Mouse (Mus musculus): Measurements from ENCODE around the gene Slc5a12. TPM values are rescaled to one million over a fixed set of nuclear protein-coding genes. Genes with fewer than 3 reads are reported as not detected.

The Slc5a12 gene
- not detected in 2 replicates for polyA plus RNA-seq (2015; fragmentation: Nextera tagmentation; extraction: Ambion mirVana)

- Histone ChIP-seq H3K4me2 (ENCODE audit: low read length) (no peak within 1 kb of the TSS), H3K27ac (ENCODE audit: low read length) (no peak within 1 kb of the TSS), H3K4me3 (ENCODE audit: low read depth, low read length) (no peak within 1 kb of the TSS), H3K36me3 (ENCODE audit: control insufficient read depth, insufficient read depth, low read length) (no peaks in the 10 kb centered on the region), H3K9me3 (replicated peaks; ENCODE audit: control insufficient read depth, low read length, poor library complexity, severe bottlenecking) (no peaks in the 10 kb centered on the region), H3K9ac (ENCODE audit: low read depth, low read length) (no peak within 1 kb of the TSS), H3K4me1 (ENCODE audit: control insufficient read depth, insufficient read depth, low read length) (no peaks in the 10 kb centered on the region), H3K27me3 (ENCODE audit: control insufficient read depth, insufficient read depth, low read depth, low read length) (no peaks in the 10 kb centered on the region)
- no peak for ATAC-seq
- WGBS: 76% methylated on average over 2 of the region's 2 CpGs
Measured at GRCm38 (mm10) chr2:110596932-110597331, at the start of gene Slc5a12. Gene Slc5a12, plus strand, starts transcription at chr2:110597298.

DNA sequence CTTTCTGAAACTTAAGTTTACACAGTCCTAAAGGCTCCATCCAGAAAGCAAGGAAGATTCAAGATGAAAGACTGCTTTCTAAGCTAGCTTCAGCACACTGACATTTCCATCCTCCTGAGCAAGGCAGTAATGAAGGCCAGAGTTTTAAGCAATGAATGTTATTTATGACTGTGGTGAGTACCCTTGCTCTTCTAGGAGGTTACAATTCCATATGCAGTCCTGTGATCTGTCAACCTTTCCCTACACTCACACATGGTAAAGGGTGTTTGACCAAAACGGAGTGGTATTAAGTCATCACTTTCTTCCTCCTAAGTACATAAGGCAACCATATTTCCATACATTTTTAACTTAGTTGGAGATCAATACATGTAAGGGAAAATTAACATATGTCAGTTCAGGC lies 41.0 kb upstream of the Slc5a12 start:
- Histone ChIP-seq H3K9ac (ENCODE audit: low read depth, low read length) (no peak overlapping the region), H3K27me3 (ENCODE audit: control insufficient read depth, insufficient read depth, low read depth, low read length) (no peaks in the 10 kb centered on the region), H3K4me3 (ENCODE audit: low read depth, low read length) (no peak overlapping the region), H3K4me1 (ENCODE audit: control insufficient read depth, insufficient read depth, low read length) (no peaks in the 10 kb centered on the region), H3K36me3 (ENCODE audit: control insufficient read depth, insufficient read depth, low read length) (no peaks in the 10 kb centered on the region), H3K4me2 (ENCODE audit: low read length) (no peak overlapping the region), H3K27ac (ENCODE audit: low read length) (no peak overlapping the region), H3K9me3 (replicated peaks; ENCODE audit: control insufficient read depth, low read length, poor library complexity, severe bottlenecking) (no peaks in the 10 kb centered on the region)
- 89% methylated on average over 1 of the region's 1 CpGs for WGBS
- ATAC-seq: no peak

- WGBS: 47% methylated on average over 2 of the region's 2 CpGs
- Histone ChIP-seq H3K9me3 (replicated peaks; ENCODE audit: control insufficient read depth, low read length, poor library complexity, severe bottlenecking) (no peaks in the 10 kb centered on the region), H3K4me2 (ENCODE audit: low read length) (no peak overlapping the region), H3K36me3 (ENCODE audit: control insufficient read depth, insufficient read depth, low read length) (no peaks in the 10 kb centered on the region), H3K4me1 (ENCODE audit: control insufficient read depth, insufficient read depth, low read length) (no peaks in the 10 kb centered on the region), H3K27me3 (ENCODE audit: control insufficient read depth, insufficient read depth, low read depth, low read length) (no peaks in the 10 kb centered on the region), H3K9ac (ENCODE audit: low read depth, low read length) (no peak overlapping the region), H3K4me3 (ENCODE audit: low read depth, low read length) (no peak overlapping the region), H3K27ac (ENCODE audit: low read length) (no peak overlapping the region)
- ATAC-seq: no peak
Measured at GRCm38 (mm10) chr2:110562621-110563020, 34.5 kb upstream of the Slc5a12 start.

DNA sequence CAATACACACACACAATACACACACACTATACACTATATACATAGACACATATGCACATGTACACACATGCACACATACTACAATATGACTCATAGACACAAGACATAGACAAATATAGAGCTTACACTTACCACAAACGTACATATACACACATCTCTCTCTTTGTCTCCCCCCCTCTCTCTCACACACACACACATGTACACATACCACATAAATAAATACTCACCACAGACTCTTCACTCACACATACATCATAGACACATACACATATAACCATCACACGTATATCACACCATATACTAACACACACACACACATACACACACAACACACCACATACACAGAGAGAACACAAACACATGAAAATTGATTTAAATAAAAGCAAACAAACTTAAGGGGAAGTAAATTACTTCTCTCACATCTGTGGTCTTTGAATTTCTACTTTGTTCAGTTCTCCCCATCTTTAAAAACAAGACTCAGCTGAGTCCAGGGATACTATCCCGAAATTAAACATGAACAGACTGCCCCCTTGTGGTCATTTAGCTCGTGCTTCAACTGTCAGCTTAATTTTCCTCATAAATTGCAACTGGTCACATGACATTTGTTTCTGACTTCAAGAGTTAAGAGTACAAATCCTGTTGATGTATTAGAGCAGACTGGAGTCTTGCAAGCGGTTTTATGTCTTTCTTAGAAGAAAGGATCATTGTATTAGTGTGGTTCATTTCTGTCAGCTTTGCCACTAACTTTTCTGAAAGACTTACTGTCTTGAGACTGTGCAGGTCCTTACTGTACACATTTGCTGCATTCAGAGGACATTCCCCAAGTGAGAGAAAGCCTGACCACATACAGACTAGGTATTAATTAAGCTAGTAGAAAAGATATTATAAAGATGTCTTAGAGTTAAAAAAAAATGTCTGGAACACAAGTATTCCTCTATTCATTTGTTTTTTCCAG lies 32.1 kb upstream of the Slc5a12 start:
- ATAC-seq: peak; percentile 84
- no peaks in the 10 kb centered on the region for H3K27me3 ChIP-seq (ENCODE audit: control insufficient read depth, insufficient read depth, low read depth, low read length)
- WGBS: 37% methylated on average over 5 of the region's 5 CpGs
- H3K9ac ChIP-seq (ENCODE audit: low read depth, low read length): no peak overlapping the region
- no peaks in the 10 kb centered on the region for H3K4me1 ChIP-seq (ENCODE audit: control insufficient read depth, insufficient read depth, low read length)
- no peak overlapping the region for H3K4me3 ChIP-seq (ENCODE audit: low read depth, low read length)
- H3K27ac ChIP-seq (ENCODE audit: low read length): no peak overlapping the region
- H3K9me3 ChIP-seq (replicated peaks; ENCODE audit: control insufficient read depth, low read length, poor library complexity, severe bottlenecking): no peaks in the 10 kb centered on the region
- no peak overlapping the region for H3K4me2 ChIP-seq (ENCODE audit: low read length)
- H3K36me3 ChIP-seq (ENCODE audit: control insufficient read depth, insufficient read depth, low read length): no peaks in the 10 kb centered on the region

DNA sequence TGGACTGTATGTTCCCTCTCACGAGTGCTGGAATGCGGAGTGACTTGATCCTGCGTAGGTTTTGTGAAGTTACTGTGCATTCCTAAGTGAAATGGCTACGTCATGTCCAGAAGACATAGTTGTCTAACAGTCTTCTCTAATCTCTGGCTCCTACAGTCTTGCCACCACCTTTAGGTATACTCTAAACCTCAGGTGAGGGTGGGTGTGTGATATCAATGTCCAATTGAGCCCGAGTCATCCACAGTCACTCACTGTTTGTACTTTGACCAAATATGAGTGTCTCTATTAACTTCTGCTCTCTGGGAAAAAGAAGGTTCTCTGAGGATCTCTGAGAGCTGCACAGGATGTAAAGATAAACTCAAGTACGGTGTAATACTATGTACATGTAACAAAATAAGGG lies 10.4 kb upstream of the Slc5a12 start:
- Histone ChIP-seq H3K36me3 (ENCODE audit: control insufficient read depth, insufficient read depth, low read length) (no peaks in the 10 kb centered on the region), H3K9me3 (replicated peaks; ENCODE audit: control insufficient read depth, low read length, poor library complexity, severe bottlenecking) (no peaks in the 10 kb centered on the region), H3K4me2 (ENCODE audit: low read length) (no peak overlapping the region), H3K27me3 (ENCODE audit: control insufficient read depth, insufficient read depth, low read depth, low read length) (no peaks in the 10 kb centered on the region), H3K27ac (ENCODE audit: low read length) (no peak overlapping the region), H3K9ac (ENCODE audit: low read depth, low read length) (no peak overlapping the region), H3K4me3 (ENCODE audit: low read depth, low read length) (no peak overlapping the region), H3K4me1 (ENCODE audit: control insufficient read depth, insufficient read depth, low read length) (no peaks in the 10 kb centered on the region)
- WGBS: 86% methylated on average over 6 of the region's 6 CpGs
- no peak for ATAC-seq

GRCm38 (mm10) chr2:110590007-110590406 lies 7.1 kb upstream of the Slc5a12 start:
- H3K27ac ChIP-seq (ENCODE audit: low read length): no peak overlapping the region
- WGBS: 94% methylated on average over 1 of the region's 1 CpGs
- no peaks in the 10 kb centered on the region for H3K36me3 ChIP-seq (ENCODE audit: control insufficient read depth, insufficient read depth, low read length)
- H3K27me3 ChIP-seq (ENCODE audit: control insufficient read depth, insufficient read depth, low read depth, low read length): no peaks in the 10 kb centered on the region
- H3K4me2 ChIP-seq (ENCODE audit: low read length): no peak overlapping the region
- no peaks in the 10 kb centered on the region for H3K4me1 ChIP-seq (ENCODE audit: control insufficient read depth, insufficient read depth, low read length)
- no peak overlapping the region for H3K4me3 ChIP-seq (ENCODE audit: low read depth, low read length)
- no peak overlapping the region for H3K9ac ChIP-seq (ENCODE audit: low read depth, low read length)
- no peaks in the 10 kb centered on the region for H3K9me3 ChIP-seq (replicated peaks; ENCODE audit: control insufficient read depth, low read length, poor library complexity, severe bottlenecking)
- ATAC-seq: no peak

GRCm38 (mm10) chr2:110592276-110592675 lies 4.8 kb upstream of the Slc5a12 start:
- ATAC-seq: no peak
- H3K27ac ChIP-seq (ENCODE audit: low read length): no peak overlapping the region
- no peaks in the 10 kb centered on the region for H3K4me1 ChIP-seq (ENCODE audit: control insufficient read depth, insufficient read depth, low read length)
- no peaks in the 10 kb centered on the region for H3K27me3 ChIP-seq (ENCODE audit: control insufficient read depth, insufficient read depth, low read depth, low read length)
- no peak overlapping the region for H3K4me2 ChIP-seq (ENCODE audit: low read length)
- no peak overlapping the region for H3K9ac ChIP-seq (ENCODE audit: low read depth, low read length)
- WGBS: 85% methylated on average over 3 of the region's 3 CpGs
- H3K36me3 ChIP-seq (ENCODE audit: control insufficient read depth, insufficient read depth, low read length): no peaks in the 10 kb centered on the region
- no peaks in the 10 kb centered on the region for H3K9me3 ChIP-seq (replicated peaks; ENCODE audit: control insufficient read depth, low read length, poor library complexity, severe bottlenecking)
- no peak overlapping the region for H3K4me3 ChIP-seq (ENCODE audit: low read depth, low read length)

- Histone ChIP-seq H3K4me3 (ENCODE audit: low read depth, low read length) (no peak overlapping the region), H3K36me3 (ENCODE audit: control insufficient read depth, insufficient read depth, low read length) (no peaks in the 10 kb centered on the region), H3K4me2 (ENCODE audit: low read length) (no peak overlapping the region), H3K27ac (ENCODE audit: low read length) (no peak overlapping the region), H3K9me3 (replicated peaks; ENCODE audit: control insufficient read depth, low read length, poor library complexity, severe bottlenecking) (no peaks in the 10 kb centered on the region), H3K9ac (ENCODE audit: low read depth, low read length) (no peak overlapping the region), H3K27me3 (ENCODE audit: control insufficient read depth, insufficient read depth, low read depth, low read length) (no peaks in the 10 kb centered on the region), H3K4me1 (ENCODE audit: control insufficient read depth, insufficient read depth, low read length) (no peaks in the 10 kb centered on the region)
- no peak for ATAC-seq
- 82% methylated on average over 1 of the region's 1 CpGs for WGBS
Measured at GRCm38 (mm10) chr2:110644358-110644757, 47.3 kb downstream of the Slc5a12 start.

DNA sequence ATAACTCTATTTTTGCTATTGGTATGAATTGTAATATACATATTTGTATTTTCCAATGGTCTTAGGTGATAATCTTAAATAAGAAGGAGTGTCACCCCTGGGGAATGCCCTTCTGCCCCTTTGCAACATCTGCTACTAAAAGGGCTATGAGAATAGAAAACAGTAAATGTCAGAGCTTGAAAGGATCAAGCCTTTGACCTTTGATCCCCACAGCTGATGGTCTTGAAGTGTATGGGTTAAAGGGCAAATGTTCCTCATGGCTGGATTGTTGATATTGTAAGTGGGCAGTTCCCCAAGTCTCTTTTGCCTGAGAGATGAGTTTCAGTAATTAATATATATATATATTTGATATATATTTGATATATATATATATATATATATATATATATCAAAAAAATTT lies 47.7 kb downstream of the Slc5a12 start:
- no peaks in the 10 kb centered on the region for H3K4me1 ChIP-seq (ENCODE audit: control insufficient read depth, insufficient read depth, low read length)
- H3K9me3 ChIP-seq (replicated peaks; ENCODE audit: control insufficient read depth, low read length, poor library complexity, severe bottlenecking): no peaks in the 10 kb centered on the region
- no peaks in the 10 kb centered on the region for H3K27me3 ChIP-seq (ENCODE audit: control insufficient read depth, insufficient read depth, low read depth, low read length)
- no peaks in the 10 kb centered on the region for H3K36me3 ChIP-seq (ENCODE audit: control insufficient read depth, insufficient read depth, low read length)
- H3K4me2 ChIP-seq (ENCODE audit: low read length): no peak overlapping the region
- H3K27ac ChIP-seq (ENCODE audit: low read length): no peak overlapping the region
- H3K4me3 ChIP-seq (ENCODE audit: low read depth, low read length): no peak overlapping the region
- H3K9ac ChIP-seq (ENCODE audit: low read depth, low read length): no peak overlapping the region
- ATAC-seq: no peak
